Mouse (Mus musculus) liver, embryonic 14.5 days (tissue): ENCODE results near the gene Slc38a1.

Experiments used
- CTCF ChIP-seq: IDR thresholded peaks from 2 replicates; pipeline ENCODE4 v1.5.1; 2016; ENCODE audit warnings: antibody characterized with exemption, low read depth, control low read depth
- EP300 ChIP-seq: IDR thresholded peaks from 2 replicates; pipeline ENCODE4 v1.6.1; 2016; ENCODE audit warnings: antibody characterized with exemption, low read depth

- TF ChIP-seq EP300 = no peak
- TF ChIP-seq CTCF = no peak
These were observed 49.7 kb upstream of the Slc38a1 start for GRCm38 (mm10) chr15:96692401-96692800.
